Mouse (Mus musculus): ENCODE data around the gene Fam19a2.

The Fam19a2 gene

GRCm38 (mm10) chr10:123702595-123702994 is 438.8 kb downstream of the Fam19a2 start:
- DNase-seq (ENCODE audit: extremely low read depth, insufficient read length, low spot score) = no peak

GRCm38 (mm10) chr10:123707026-123707425 is 443.2 kb downstream of the Fam19a2 start:
- DNase-seq (ENCODE audit: extremely low read depth, insufficient read length, low spot score) = no peak

DNA sequence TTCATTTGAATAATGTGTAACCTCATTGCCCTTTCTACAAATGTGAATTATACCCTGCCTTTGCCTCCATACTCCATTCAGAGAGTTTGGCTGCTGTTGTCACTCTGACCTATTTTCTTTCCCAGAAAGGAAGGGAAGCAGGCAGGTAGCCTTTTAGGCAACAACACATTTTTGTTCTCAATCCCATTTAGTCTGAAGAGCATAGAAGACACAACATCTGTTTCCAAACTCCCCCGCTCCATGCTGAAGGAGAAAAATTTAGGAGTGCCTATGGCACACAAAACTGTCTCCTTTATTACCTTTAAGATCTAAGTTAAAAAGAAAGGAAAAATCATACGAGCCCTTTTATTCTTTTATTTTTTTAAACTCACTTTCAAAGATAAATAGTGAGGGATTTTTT is 446.9 kb downstream of the Fam19a2 start:
- DNase-seq (ENCODE audit: extremely low read depth, insufficient read length, low spot score) = no peak

DNA sequence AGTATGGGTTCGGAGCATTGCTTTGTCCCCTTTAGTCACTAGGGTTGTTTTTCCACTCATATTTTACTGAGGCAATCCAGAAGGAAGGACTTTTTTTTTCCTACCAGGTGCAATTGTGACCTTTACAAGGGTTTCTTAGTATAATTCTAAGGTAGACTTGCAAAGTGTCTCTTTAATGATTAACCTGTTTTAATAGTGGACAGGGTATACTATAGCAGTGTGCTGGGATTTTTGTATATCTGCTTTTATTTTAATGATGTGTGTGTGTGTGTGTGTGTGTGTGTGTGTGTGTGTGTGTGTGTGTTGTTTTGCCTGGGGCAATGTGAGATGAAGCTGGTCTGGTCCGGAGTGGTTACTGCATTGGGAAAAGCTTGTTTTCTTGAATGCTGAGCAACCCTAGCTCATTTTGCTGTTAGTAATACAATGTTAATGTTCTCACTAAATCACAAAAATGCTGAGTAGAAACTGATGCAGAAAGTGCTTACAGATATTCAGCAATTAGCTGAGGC is 458.2 kb downstream of the Fam19a2 start:
- DNase-seq (ENCODE audit: extremely low read depth, insufficient read length, low spot score) = no peak

DNA sequence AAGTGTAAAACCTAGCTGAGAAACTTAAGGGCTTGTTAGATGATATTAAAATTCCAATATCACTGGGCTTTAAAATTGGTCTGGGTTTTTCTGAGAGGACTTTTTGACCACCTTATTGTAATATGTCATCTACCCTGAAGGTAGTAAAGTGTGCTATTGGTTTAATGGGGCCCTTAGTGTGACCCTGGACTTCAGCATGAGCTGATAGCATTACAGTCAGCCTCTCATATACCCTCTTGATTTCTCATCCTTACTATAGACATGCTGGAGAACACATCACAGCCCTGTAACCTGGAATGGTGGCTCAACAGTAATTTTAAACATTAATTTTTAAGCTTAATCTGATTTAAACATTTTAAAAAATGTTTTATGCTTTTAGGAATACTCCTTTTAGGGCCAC is 459.8 kb downstream of the Fam19a2 start:
- DNase-seq (ENCODE audit: extremely low read depth, insufficient read length, low spot score) = no peak

- DNase-seq (ENCODE audit: extremely low read depth, insufficient read length, low spot score) = no peak
These were observed 484.5 kb downstream of the Fam19a2 start for GRCm38 (mm10) chr10:123748317-123748716.

- DNase-seq (ENCODE audit: extremely low read depth, insufficient read length, low spot score) = no peak
These were observed 488.0 kb downstream of the Fam19a2 start for GRCm38 (mm10) chr10:123751676-123752280.

- DNase-seq (ENCODE audit: extremely low read depth, insufficient read length, low spot score) = no peak
These were observed 489.0 kb downstream of the Fam19a2 start for GRCm38 (mm10) chr10:123752755-123753154.

GRCm38 (mm10) chr10:123753996-123754395 is 490.2 kb downstream of the Fam19a2 start:
- no peak for DNase-seq (ENCODE audit: extremely low read depth, insufficient read length, low spot score)

- DNase-seq (ENCODE audit: extremely low read depth, insufficient read length, low spot score) = no peak
These were observed 525.6 kb downstream of the Fam19a2 start for GRCm38 (mm10) chr10:123789374-123789773.

Measured in 3134 (cell line).